Mouse (Mus musculus) neural tube, embryonic 14.5 days (tissue): ENCODE measurements around the gene Gga2. TPM values are rescaled to one million over a fixed set of nuclear protein-coding genes. Genes with fewer than 3 reads are reported as not detected.

Experiments
- ATAC-seq: fragments of 200-750 bp; cut with Nextera tagmentation; 2 replicates; pipeline ENCODE4 v1.8.0; 2017; ENCODE audit warnings: low read depth, mild to moderate bottlenecking, moderate TSS enrichment, moderate library complexity
- H3K27ac ChIP-seq: fragments of 300-500 bp; sonication (generic); 2 replicates; pipeline ENCODE4 v1.5.1; 2014; ENCODE audit warnings: low read depth, mild to moderate bottlenecking, control low read depth, low read length, moderate library complexity, mixed read lengths
- H3K27me3 ChIP-seq: fragments of 300-500 bp; sonication (generic); 2 replicates; pipeline ENCODE4 v1.6.1; 2014; ENCODE audit warnings: low read length; ENCODE audit not compliant: control insufficient read depth, insufficient read depth
- H3K36me3 ChIP-seq: fragments of 300-500 bp; sonication (generic); 2 replicates; pipeline ENCODE4 v1.6.1; 2014; ENCODE audit warnings: low read length, mixed read lengths; ENCODE audit not compliant: control insufficient read depth, insufficient read depth
- H3K4me1 ChIP-seq: fragments of 300-500 bp; sonication (generic); 2 replicates; pipeline ENCODE4 v1.6.1; 2014; ENCODE audit warnings: low read length; ENCODE audit not compliant: control insufficient read depth, insufficient read depth
- H3K4me2 ChIP-seq: fragments of 300-500 bp; sonication (generic); 2 replicates; pipeline ENCODE4 v1.6.1; 2014; ENCODE audit warnings: mild to moderate bottlenecking, low read depth, low read length, control low read depth
- H3K4me3 ChIP-seq: fragments of 300-500 bp; sonication (generic); 2 replicates; pipeline ENCODE4 v1.5.1; 2014; ENCODE audit warnings: low read depth, low read length, control low read depth, mixed read lengths
- H3K9ac ChIP-seq: fragments of 300-500 bp; sonication (generic); replicated peaks from 2 replicates; pipeline ENCODE4 v1.6.1; 2014; ENCODE audit warnings: low read depth, mild to moderate bottlenecking, control low read depth, low read length, mixed read lengths
- H3K9me3 ChIP-seq: fragments of 300-500 bp; sonication (generic); 2 replicates; pipeline ENCODE4 v1.6.1; 2016; ENCODE audit warnings: low read length; ENCODE audit not compliant: control insufficient read depth
- WGBS: fragments of 180-500 bp; shearing (Covaris S2); extraction: QIAGEN DNeasy Blood & Tissue Kit; methylation state at CpG from one replicate; pipeline ENCODE4 v1.1.7; 2014; 5-methylcytosine and 5-hydroxymethylcytosine counted together
- polyA plus RNA-seq: library from polyadenylated mRNA; unstranded; fragments of >200 nt; fragmentation: Nextera tagmentation; extraction: Ambion mirVana; gene quantifications from 2 replicates; pipeline ENCODE4 v1.2.1, GENCODE M21; 2014

Gene Gga2
- polyA plus RNA-seq, 1 experiment from 2014 or later, result 25.7 TPM

- Histone ChIP-seq H3K9me3 (no peaks in the 10 kb centered on the region), H3K4me2 (no peak overlapping the region), H3K4me3 (no peak overlapping the region), H3K27me3 (no peaks in the 10 kb centered on the region), H3K36me3 (peaks cover 7% of the 10 kb centered on the region), H3K4me1 (no peaks in the 10 kb centered on the region), H3K9ac (no peak overlapping the region), H3K27ac (no peak overlapping the region)
- ATAC-seq, result no peak
- 88% methylated on average over 3 of the region's 3 CpGs for WGBS
Observed at GRCm38 (mm10) chr7:121971698-121972097, 49.3 kb downstream of the Gga2 start.

DNA sequence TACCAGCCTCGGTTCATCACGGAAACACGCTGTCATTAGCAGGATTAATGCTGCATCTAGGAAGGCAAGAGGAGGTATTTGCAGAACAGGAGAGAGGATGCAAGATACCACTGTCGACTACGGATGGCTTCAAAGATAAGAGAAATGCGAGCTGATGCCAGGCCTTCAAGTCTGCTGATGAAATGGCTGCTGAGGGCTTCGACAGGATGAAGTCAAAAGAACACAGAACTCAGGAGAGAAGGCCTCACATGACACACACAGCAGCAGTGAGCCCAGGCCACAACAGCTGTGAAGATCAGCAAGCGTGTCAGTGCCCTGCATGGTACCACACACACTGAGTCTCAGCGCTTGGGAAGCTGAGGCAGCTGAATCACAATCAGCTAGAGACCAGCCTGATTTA lies 50.8 kb downstream of the Gga2 start:
- Histone ChIP-seq H3K27ac (no peak overlapping the region), H3K9me3 (no peaks in the 10 kb centered on the region), H3K4me3 (no peak overlapping the region), H3K4me2 (no peak overlapping the region), H3K4me1 (no peaks in the 10 kb centered on the region), H3K36me3 (peaks cover 7% of the 10 kb centered on the region), H3K9ac (no peak overlapping the region), H3K27me3 (no peaks in the 10 kb centered on the region)
- 94% methylated on average over 9 of the region's 9 CpGs for WGBS
- no peak for ATAC-seq

GRCm38 (mm10) chr7:121968816-121969215 lies 52.2 kb downstream of the Gga2 start:
- Histone ChIP-seq H3K9me3 (no peaks in the 10 kb centered on the region), H3K4me1 (no peaks in the 10 kb centered on the region), H3K36me3 (peaks cover 7% of the 10 kb centered on the region), H3K27ac (no peak overlapping the region), H3K4me2 (no peak overlapping the region), H3K4me3 (no peak overlapping the region), H3K27me3 (no peaks in the 10 kb centered on the region), H3K9ac (no peak overlapping the region)
- 91% methylated on average over 9 of the region's 9 CpGs for WGBS
- ATAC-seq, result no peak

GRCm38 (mm10) chr7:121968242-121968641 lies 52.8 kb downstream of the Gga2 start:
- Histone ChIP-seq H3K9ac (no peak overlapping the region), H3K4me3 (no peak overlapping the region), H3K27ac (no peak overlapping the region), H3K27me3 (no peaks in the 10 kb centered on the region), H3K4me1 (no peaks in the 10 kb centered on the region), H3K36me3 (peaks cover 7% of the 10 kb centered on the region), H3K4me2 (no peak overlapping the region), H3K9me3 (no peaks in the 10 kb centered on the region)
- WGBS, result 85% methylated on average over 8 of the region's 8 CpGs
- no peak for ATAC-seq

- Histone ChIP-seq H3K9ac (no peak overlapping the region), H3K27ac (no peak overlapping the region), H3K36me3 (peaks cover 15% of the 10 kb centered on the region), H3K4me2 (no peak overlapping the region), H3K27me3 (no peaks in the 10 kb centered on the region), H3K9me3 (no peaks in the 10 kb centered on the region), H3K4me3 (no peak overlapping the region), H3K4me1 (no peaks in the 10 kb centered on the region)
- ATAC-seq, result no peak
- 90% methylated on average over 7 of the region's 7 CpGs for WGBS
Observed at GRCm38 (mm10) chr7:121966169-121966568, 54.9 kb downstream of the Gga2 start.

DNA sequence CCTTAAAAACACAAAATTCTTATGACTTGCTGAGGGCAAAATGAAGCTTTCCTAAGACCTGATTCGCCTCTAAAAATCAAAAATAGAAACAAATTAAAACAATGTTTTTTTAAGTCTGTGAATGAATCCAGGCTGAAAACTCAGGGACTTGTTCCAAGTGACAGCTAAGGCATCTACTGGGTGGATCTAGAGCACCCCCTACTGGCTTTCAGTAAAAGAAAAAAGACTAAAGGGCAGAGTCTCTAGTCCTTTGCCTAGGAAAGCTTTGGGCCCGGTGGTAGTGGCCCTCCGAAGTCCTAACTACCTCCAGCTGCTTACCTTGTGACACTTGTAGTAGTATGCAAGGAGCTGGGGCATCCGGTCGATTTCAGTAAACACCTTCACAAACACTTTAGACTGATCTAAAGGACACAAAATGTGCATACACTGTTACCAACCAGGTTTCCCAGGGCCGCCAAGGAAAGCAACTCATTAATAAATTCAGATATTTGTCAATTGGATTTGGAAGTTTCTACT lies 57.1 kb downstream of the Gga2 start:
- H3K27me3 ChIP-seq, result no peaks in the 10 kb centered on the region
- H3K9me3 ChIP-seq, result no peaks in the 10 kb centered on the region
- H3K27ac ChIP-seq, result no peak overlapping the region
- no peak overlapping the region for H3K4me3 ChIP-seq
- H3K36me3 ChIP-seq, result peaks cover 8% of the 10 kb centered on the region
- WGBS, result 78% methylated on average over 6 of the region's 6 CpGs
- ATAC-seq, result no peak
- H3K4me2 ChIP-seq, result no peak overlapping the region
- no peak overlapping the region for H3K9ac ChIP-seq
- no peaks in the 10 kb centered on the region for H3K4me1 ChIP-seq

- no peaks in the 10 kb centered on the region for H3K27me3 ChIP-seq
- no peaks in the 10 kb centered on the region for H3K9me3 ChIP-seq
- H3K27ac ChIP-seq, result no peak overlapping the region
- 84% methylated on average over 3 of the region's 3 CpGs for WGBS
- H3K4me1 ChIP-seq, result no peaks in the 10 kb centered on the region
- H3K4me3 ChIP-seq, result no peak overlapping the region
- peaks cover 8% of the 10 kb centered on the region for H3K36me3 ChIP-seq
- no peak for ATAC-seq
- H3K9ac ChIP-seq, result no peak overlapping the region
- H3K4me2 ChIP-seq, result no peak overlapping the region
Observed at GRCm38 (mm10) chr7:121962571-121962959, 58.5 kb downstream of the Gga2 start.

- no peak overlapping the region for H3K4me3 ChIP-seq
- ATAC-seq, result no peak
- 87% methylated on average over 7 of the region's 7 CpGs for WGBS
- H3K9me3 ChIP-seq, result no peaks in the 10 kb centered on the region
- H3K9ac ChIP-seq, result no peak overlapping the region
- H3K4me1 ChIP-seq, result no peaks in the 10 kb centered on the region
- no peaks in the 10 kb centered on the region for H3K27me3 ChIP-seq
- peaks cover 8% of the 10 kb centered on the region for H3K36me3 ChIP-seq
- no peak overlapping the region for H3K4me2 ChIP-seq
- no peak overlapping the region for H3K27ac ChIP-seq
Observed at GRCm38 (mm10) chr7:121961913-121962570, 59.0 kb downstream of the Gga2 start.

DNA sequence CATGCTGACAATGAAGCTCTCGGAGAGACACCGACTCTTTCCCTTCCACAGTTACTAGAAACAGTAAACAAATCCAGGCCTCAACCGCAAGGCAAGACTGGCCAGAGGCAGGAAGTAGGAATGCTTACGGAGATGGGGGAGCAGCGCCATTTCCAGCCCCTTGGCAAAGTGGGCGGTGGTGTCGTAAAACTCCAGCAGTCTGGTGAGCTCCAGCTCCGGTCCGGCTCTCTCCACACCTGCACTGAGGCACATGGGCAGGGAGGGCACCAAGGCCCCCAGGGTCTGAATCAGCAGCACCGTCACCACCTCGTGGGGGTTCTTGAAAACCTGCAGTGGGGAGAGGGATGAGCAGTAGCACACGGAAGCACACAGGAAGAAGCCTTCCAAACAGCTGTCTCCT lies 65.2 kb downstream of the Gga2 start:
- no peaks in the 10 kb centered on the region for H3K4me1 ChIP-seq
- peaks cover 3% of the 10 kb centered on the region; the same call in 1 of the 2 replicates for H3K36me3 ChIP-seq
- no peaks in the 10 kb centered on the region for H3K9me3 ChIP-seq
- H3K4me3 ChIP-seq, result no peak overlapping the region
- 50% methylated on average over 12 of the region's 12 CpGs for WGBS
- no peak for ATAC-seq
- H3K4me2 ChIP-seq, result no peak overlapping the region
- H3K27me3 ChIP-seq, result no peaks in the 10 kb centered on the region
- no peak overlapping the region for H3K9ac ChIP-seq
- no peak overlapping the region for H3K27ac ChIP-seq
